Mouse (Mus musculus): ENCODE measurements around the gene Rapgef2.

DNA sequence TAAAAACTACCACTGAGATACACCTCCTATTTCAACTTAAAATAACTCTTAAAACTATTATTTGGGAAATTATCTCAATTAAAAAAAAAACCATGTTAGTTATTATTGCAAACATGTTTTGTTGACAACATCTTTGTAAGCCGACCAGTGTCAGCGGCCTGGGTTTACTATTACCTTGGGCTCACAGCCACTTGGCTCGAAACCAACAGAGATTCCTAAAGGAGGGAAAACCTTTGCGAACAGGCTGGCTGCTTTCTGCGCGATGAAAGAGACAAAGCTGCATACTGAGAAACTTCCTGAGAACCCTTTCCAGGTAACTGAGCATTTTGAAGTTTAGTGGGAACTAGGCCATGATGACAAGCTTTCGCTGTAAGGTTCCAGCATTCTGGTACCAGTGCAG lies 46.7 kb upstream of the Rapgef2 start:
- TF ChIP-seq CTCF (conservative IDR thresholded peaks at IDR 0.05; ENCODE audit: low read length), result no peak
- no peak for TF ChIP-seq POU5F1 (IDR thresholded peaks at IDR 0.05; ENCODE audit: borderline replicate concordance, low read length)

Measured in E14TG2a.4 (cell line).